Mouse (Mus musculus) kidney, embryonic 16.5 days (tissue): ENCODE measurements around the gene Vps25. TPM values are rescaled to one million over a fixed set of nuclear protein-coding genes. Genes with fewer than 3 reads are reported as not detected.

Experiments used
- polyA plus RNA-seq: library from polyadenylated mRNA; unstranded; fragments of >200 nt; fragmentation: Nextera tagmentation; extraction: Ambion mirVana; gene quantifications from 2 replicates; pipeline ENCODE4 v1.2.1, GENCODE M21; 2015

Vps25 gene
- polyA plus RNA-seq, 1 experiment from 2014 or later, result 154 TPM

Other genes with a start within 250 kb of the Vps25 start
- 42.2 and 45.3 TPM in 2 replicates for gene Atp6v0a1, start 244.3 kb upstream of the Vps25 start, polyA plus RNA-seq
- 18.6 and 23.0 TPM in 2 replicates for gene Naglu, start 183.7 kb upstream of the Vps25 start, polyA plus RNA-seq
- 0.77 TPM in 1 of 2 replicates, not detected in the other for gene Hsd17b1, start 175.3 kb upstream of the Vps25 start, polyA plus RNA-seq
- gene Coasy, start 171.1 kb upstream of the Vps25 start, polyA plus RNA-seq, result 54.3 and 57.9 TPM in 2 replicates
- gene Mlx, start 166.4 kb upstream of the Vps25 start, polyA plus RNA-seq, result 51.9 and 58.9 TPM in 2 replicates
- gene Psmc3ip, start 158.3 kb upstream of the Vps25 start, polyA plus RNA-seq, result 40.0 and 40.1 TPM in 2 replicates
- gene Retreg3, start 133.8 kb upstream of the Vps25 start, polyA plus RNA-seq, result 21.9 and 23.2 TPM in 2 replicates
- gene Tubg1, start 133.8 kb upstream of the Vps25 start, polyA plus RNA-seq, result 98.1 and 98.2 TPM in 2 replicates
- 4.2 and 4.5 TPM in 2 replicates for gene Tubg2, start 97.8 kb upstream of the Vps25 start, polyA plus RNA-seq
- gene Cntnap1, start 83.2 kb upstream of the Vps25 start, polyA plus RNA-seq, result 2.2 TPM in 2 replicates
- gene Plekhh3, start 82.4 kb upstream of the Vps25 start, polyA plus RNA-seq, result 18.7 and 19.2 TPM in 2 replicates
- 0.50 and 0.76 TPM in 2 replicates for gene Ccr10, start 78.3 kb upstream of the Vps25 start, polyA plus RNA-seq
- gene Ezh1, start 27.2 kb upstream of the Vps25 start, polyA plus RNA-seq, result 25.1 and 29.5 TPM in 2 replicates
- 246 and 270 TPM in 2 replicates for gene Ramp2, start 7.7 kb upstream of the Vps25 start, polyA plus RNA-seq
- 30.5 and 39.5 TPM in 2 replicates for gene Wnk4, start 6.9 kb downstream of the Vps25 start, polyA plus RNA-seq
- gene Cntd1, start 25.3 kb downstream of the Vps25 start, polyA plus RNA-seq, result 1.7 and 3.2 TPM in 2 replicates
- gene Coa3, start 25.4 kb downstream of the Vps25 start, polyA plus RNA-seq, result 197 and 200 TPM in 2 replicates
- gene Becn1, start 48.6 kb downstream of the Vps25 start, polyA plus RNA-seq, result 176 and 188 TPM in 2 replicates
- gene Psme3, start 62.5 kb downstream of the Vps25 start, polyA plus RNA-seq, result 142 and 148 TPM in 2 replicates
- 1.7 and 2.0 TPM in 2 replicates for gene Aoc2, start 71.4 kb downstream of the Vps25 start, polyA plus RNA-seq
- 0.86 and 1.3 TPM in 2 replicates for gene Aoc3, start 76.9 kb downstream of the Vps25 start, polyA plus RNA-seq
- 2.8 and 3.6 TPM in 2 replicates for gene G6pc, start 113.9 kb downstream of the Vps25 start, polyA plus RNA-seq
- gene Aarsd1, start 163.9 kb downstream of the Vps25 start, polyA plus RNA-seq, result 79.2 and 84.1 TPM in 2 replicates
- 10.0 and 16.9 TPM in 2 replicates for gene Gm27029, start 171.1 kb downstream of the Vps25 start, polyA plus RNA-seq
- gene Rundc1, start 171.4 kb downstream of the Vps25 start, polyA plus RNA-seq, result 22.8 and 23.8 TPM in 2 replicates
- gene Ptges3l, start 171.6 kb downstream of the Vps25 start, polyA plus RNA-seq, result 10.1 and 10.9 TPM in 2 replicates
- 267 and 290 TPM in 2 replicates for gene Rpl27, start 188.6 kb downstream of the Vps25 start, polyA plus RNA-seq
- 17.9 and 18.6 TPM in 2 replicates for gene Ifi35, start 194.7 kb downstream of the Vps25 start, polyA plus RNA-seq
- 10.9 and 11.3 TPM in 2 replicates for gene Rnd2, start 211.3 kb downstream of the Vps25 start, polyA plus RNA-seq
- 36.5 and 39.3 TPM in 2 replicates for gene Vat1, start 212.5 kb downstream of the Vps25 start, polyA plus RNA-seq